Mouse (Mus musculus) thymus, postnatal 10 days (tissue): ENCODE data around the gene Bcor.
A peak's percentile ranks its signal among the peaks of the same experiment; 100 is the strongest.

Experiments
- DNase-seq, 2 experiments: peaks; one replicate each; pipeline ENCODE4 v3.0.0; 2021; ENCODE audit warnings: low spot score in 2 of 2

The Bcor gene

GRCm38 (mm10) chrX:12067031-12067430, 93.1 kb downstream of the Bcor start:
- no peak for DNase-seq

GRCm38 (mm10) chrX:12065782-12066181, 94.4 kb downstream of the Bcor start:
- no peak for DNase-seq

GRCm38 (mm10) chrX:12062932-12063260, 97.3 kb downstream of the Bcor start:
- no peak for DNase-seq

GRCm38 (mm10) chrX:12062121-12062931, 97.8 kb downstream of the Bcor start:
- DNase-seq: no peak

GRCm38 (mm10) chrX:12060848-12061247, 99.3 kb downstream of the Bcor start:
- DNase-seq: no peak

- no peak for DNase-seq
Measured at GRCm38 (mm10) chrX:12057210-12057609, 102.9 kb downstream of the Bcor start.

- no peak for DNase-seq
Measured at GRCm38 (mm10) chrX:12053315-12053914, 106.7 kb downstream of the Bcor start.

GRCm38 (mm10) chrX:12052651-12053050, 107.5 kb downstream of the Bcor start:
- no peak for DNase-seq

- no peak for DNase-seq
Measured at GRCm38 (mm10) chrX:12048721-12049120, 111.4 kb downstream of the Bcor start.

GRCm38 (mm10) chrX:12048166-12048565, 112.0 kb downstream of the Bcor start:
- no peak for DNase-seq

GRCm38 (mm10) chrX:12047223-12047911, 112.8 kb downstream of the Bcor start:
- no peak for DNase-seq

GRCm38 (mm10) chrX:12046676-12047075, 113.5 kb downstream of the Bcor start:
- DNase-seq: no peak

- DNase-seq: no peak
Measured at GRCm38 (mm10) chrX:12043352-12043751, 116.8 kb downstream of the Bcor start.

- DNase-seq: no peak
Measured at GRCm38 (mm10) chrX:12041453-12041852, 118.7 kb downstream of the Bcor start.

GRCm38 (mm10) chrX:12014726-12015464, 145.3 kb downstream of the Bcor start:
- peak in 1 of 2 experiments; percentile 42 for DNase-seq

GRCm38 (mm10) chrX:12010660-12011059, 149.5 kb downstream of the Bcor start:
- no peak for DNase-seq

GRCm38 (mm10) chrX:12009046-12009445, 151.1 kb downstream of the Bcor start:
- no peak for DNase-seq

- no peak for DNase-seq
Measured at GRCm38 (mm10) chrX:12007832-12008540, 152.2 kb downstream of the Bcor start.

- DNase-seq: peak; percentile 18 to 28
Measured at GRCm38 (mm10) chrX:12006882-12007753, 153.0 kb downstream of the Bcor start.
